Mouse (Mus musculus): Measurements from ENCODE around the gene Gpr68. TPM values are rescaled to one million over a fixed set of nuclear protein-coding genes. Genes with fewer than 3 reads are reported as not detected.

Gpr68 gene
- polyA plus RNA-seq, 1 experiment from 2014 or later, result 2.5 TPM

- no peaks in the 10 kb centered on the region for H3K27me3 ChIP-seq (ENCODE audit: insufficient read depth, poor library complexity, severe bottlenecking)
- H3K27ac ChIP-seq, result no peak overlapping the region
- H3K36me3 ChIP-seq, result no peaks in the 10 kb centered on the region
- H3K4me3 ChIP-seq, result no peak overlapping the region
- peak; percentile 16 for DNase-seq (ENCODE audit: low spot score)
- no peaks in the 10 kb centered on the region for H3K9me3 ChIP-seq
- whole genome bisulfite sequencing, result 72% methylated on average over 8 of the region's 8 CpGs
- no peaks in the 10 kb centered on the region for H3K4me1 ChIP-seq
Measured at GRCm38 (mm10) chr12:100831629-100832325, 76.2 kb downstream of the Gpr68 start.

- Histone ChIP-seq H3K9me3 (no peaks in the 10 kb centered on the region), H3K4me3 (no peak overlapping the region), H3K27ac (no peak overlapping the region), H3K27me3 (ENCODE audit: insufficient read depth, poor library complexity, severe bottlenecking) (no peaks in the 10 kb centered on the region), H3K36me3 (no peaks in the 10 kb centered on the region), H3K4me1 (no peaks in the 10 kb centered on the region)
- WGBS, result 73% methylated on average over 2 of the region's 2 CpGs
- DNase-seq (ENCODE audit: low spot score), result peak; percentile 66
Measured at GRCm38 (mm10) chr12:100831021-100831420, 77.0 kb downstream of the Gpr68 start.

Other genes starting within 250 kb of the Gpr68 start
- 4.9 and 5.5 TPM in 2 replicates for gene Rps6ka5, start 181.2 kb downstream of the Gpr68 start, polyA plus RNA-seq (2016; fragmentation: Nextera tagmentation; extraction: Ambion mirVana)
- 0.49 and 1.8 TPM in 2 replicates for gene Dglucy, start 129.1 kb downstream of the Gpr68 start, polyA plus RNA-seq (2016; fragmentation: Nextera tagmentation; extraction: Ambion mirVana)
- gene Ccdc88c, start 120.9 kb upstream of the Gpr68 start, polyA plus RNA-seq (2016; fragmentation: Nextera tagmentation; extraction: Ambion mirVana), result 2.3 and 4.4 TPM in 2 replicates
- gene Ppp4r3a, start 175.5 kb upstream of the Gpr68 start, polyA plus RNA-seq (2016; fragmentation: Nextera tagmentation; extraction: Ambion mirVana), result 39.5 and 51.7 TPM in 2 replicates

All from heart, embryonic 10.5 days (tissue).